Mouse (Mus musculus) embryonic stem cell, embryonic (primary cell): ENCODE data around the gene Dhrs4.

Source experiments
- CTCF ChIA-PET, 4 experiments: fragments of 300-600 bp in 2 of 4; fragments of 350-600 bp in 2 of 4; sonication (Branson Sonifier 250); formaldehyde crosslinking; loops; one replicate each; lab custom pipeline; 2022; ENCODE audit warnings: inconsistent platforms in 2 of 4; lab: Charles Lee
- POLR2A ChIA-PET, 4 experiments: fragments of 300-600 bp in 2 of 4; fragments of 350-600 bp in 2 of 4; sonication (Branson Sonifier 250); formaldehyde crosslinking; loops; one replicate each; lab custom pipeline; 2022; ENCODE audit warnings: antibody characterized with exemption in 4 of 4, inconsistent platforms in 1 of 4; lab: Charles Lee

Gene Dhrs4

DNA sequence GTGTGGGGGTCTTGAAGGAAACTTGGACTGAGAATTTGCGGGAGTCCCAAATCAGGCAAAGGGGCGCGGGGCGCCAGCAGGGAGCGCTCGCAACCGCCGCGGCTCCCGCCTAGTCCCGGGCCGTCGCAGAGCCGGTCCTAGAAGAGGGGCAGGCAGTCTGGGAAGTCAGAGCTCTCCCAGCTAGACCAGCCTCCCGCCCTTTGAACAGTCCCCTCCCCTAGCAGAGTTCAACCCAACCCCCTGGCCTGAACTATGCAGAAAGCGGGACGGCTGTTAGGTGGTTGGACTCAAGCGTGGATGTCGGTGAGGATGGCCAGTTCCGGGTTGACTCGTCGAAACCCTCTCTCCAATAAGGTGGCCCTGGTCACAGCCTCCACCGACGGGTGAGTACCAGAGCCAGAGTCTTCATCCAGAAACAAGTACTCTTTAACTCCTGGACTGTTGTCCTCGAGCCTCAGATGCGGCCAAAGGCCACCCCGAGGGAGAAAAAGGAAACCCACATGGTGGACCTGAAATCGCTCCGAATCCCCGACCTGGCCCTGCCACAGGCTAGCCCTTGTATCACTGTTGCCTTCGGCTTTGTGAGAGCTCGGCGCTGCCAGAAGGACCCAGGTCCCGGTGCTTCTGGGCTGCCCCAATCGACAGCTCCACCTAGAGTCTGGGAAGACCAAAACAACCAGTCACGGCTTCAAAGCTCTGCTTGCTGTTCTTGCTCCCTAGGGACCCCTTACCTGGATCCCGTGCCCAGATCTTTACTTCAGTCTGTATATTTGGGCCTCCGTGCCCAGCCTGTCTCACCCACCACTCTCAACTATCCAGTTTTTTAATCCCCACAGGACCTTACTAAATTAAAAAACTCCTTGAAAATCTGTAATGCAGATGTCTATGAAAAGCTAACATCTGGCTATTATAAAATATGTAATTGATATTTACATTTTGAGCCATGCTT is at the start of gene Dhrs4:
Gene Dhrs4, plus strand, starts transcription at position 108 of the 949 bp plus-strand sequence.
- POLR2A ChIA-PET, result interaction anchor here (0.5 to 3.4 kb wide), 53 partner anchors 8 to 507 kb away, joined by 3 to 25 read pairs (median 4); partner anchors contain the start of genes Carmil3 (in 3 of the 4), Pck2 (in 3 of the 4), Nrl (in 2 of the 4) and A730061H03Rik (in 1 of the 4)
- CTCF ChIA-PET, result interaction anchor here (0.5 to 2.9 kb wide), 83 partner anchors 8 to 693 kb away, joined by 3 to 37 read pairs (median 4); partner anchors contain the start of genes Carmil3 (in 3 of the 4), Pck2 (in 2 of the 4), Rnf31 (in 2 of the 4) and A730061H03Rik (in 1 of the 4)

DNA sequence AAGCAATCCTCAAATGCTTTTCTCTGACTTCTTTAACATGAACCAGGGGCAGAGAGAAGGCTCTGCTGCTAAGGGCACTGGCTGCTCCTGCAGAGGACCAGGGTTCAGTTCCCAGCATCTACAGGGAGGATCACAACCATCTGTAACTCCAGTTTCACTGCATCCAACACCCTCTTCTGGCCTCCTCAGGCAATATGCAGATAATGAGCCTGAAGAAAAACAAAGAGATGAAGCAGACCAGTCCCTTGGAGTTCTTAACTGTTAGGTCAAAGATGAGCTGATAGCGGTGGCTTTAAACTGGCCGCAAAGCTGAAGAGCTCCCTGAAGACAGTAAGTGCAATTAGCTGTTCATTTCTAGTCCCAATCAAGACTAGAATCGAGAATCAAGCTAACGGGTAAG is 48.3 kb upstream of the Dhrs4 start:
- CTCF ChIA-PET, result interaction anchor here in 1 of 4 experiments (1.0 kb wide), 1 partner anchor 175 kb away, joined by 3 read pairs; no protein-coding TSS in a partner anchor
- POLR2A ChIA-PET, result no interaction called here

DNA sequence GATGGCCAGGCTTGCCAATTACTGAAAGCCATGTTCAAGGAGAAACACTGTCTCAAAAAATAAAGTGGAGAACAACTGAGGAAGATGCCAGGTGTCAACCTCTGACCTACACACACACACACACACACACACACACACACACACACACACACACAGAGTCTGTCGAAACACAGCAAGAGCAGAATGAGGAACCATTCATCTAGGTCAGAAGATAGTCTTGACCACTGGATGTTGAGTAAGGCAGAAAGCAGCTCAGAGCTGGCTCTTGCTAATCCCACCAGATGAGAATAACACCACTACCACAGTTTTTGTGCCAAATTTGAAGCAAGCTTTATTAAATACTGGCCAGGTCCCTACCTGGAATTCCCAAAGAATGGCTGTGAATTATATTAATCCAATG is 45.5 kb upstream of the Dhrs4 start:
- CTCF ChIA-PET, result interaction anchor here in 2 of 4 experiments (0.8 to 1.1 kb wide), 2 partner anchors 308 to 311 kb away, joined by 3 read pairs; no protein-coding TSS in a partner anchor
- POLR2A ChIA-PET, result interaction anchor here in 1 of 4 experiments (0.5 kb wide), 1 partner anchor 59 kb away, joined by 3 read pairs; no protein-coding TSS in a partner anchor

GRCm38 (mm10) chr14:55434825-55435224 is 43.7 kb upstream of the Dhrs4 start:
- ChIA-PET CTCF (interaction anchor here in 1 of 4 experiments (0.7 kb wide), 1 partner anchor 387 kb away, joined by 3 read pairs; no protein-coding TSS in a partner anchor), POLR2A (interaction anchor here in 1 of 4 experiments (0.7 kb wide), 1 partner anchor 111 kb away, joined by 3 read pairs; no protein-coding TSS in a partner anchor)

- POLR2A ChIA-PET, result no interaction called here
- CTCF ChIA-PET, result interaction anchor here in 2 of 4 experiments (0.8 to 2.4 kb wide), 3 partner anchors 166 to 315 kb away, joined by 3 to 7 read pairs (median 4); no protein-coding TSS in a partner anchor
Observed at GRCm38 (mm10) chr14:55437118-55437517, 41.4 kb upstream of the Dhrs4 start.

GRCm38 (mm10) chr14:55438193-55438784 is 40.3 kb upstream of the Dhrs4 start:
- ChIA-PET POLR2A (no interaction called here), CTCF (interaction anchor here in 2 of 4 experiments (1.4 to 1.6 kb wide), 3 partner anchors 167 to 316 kb away, joined by 4 to 10 read pairs (median 5); no protein-coding TSS in a partner anchor)

GRCm38 (mm10) chr14:55457693-55458092 is 20.9 kb upstream of the Dhrs4 start:
- ChIA-PET CTCF (interaction anchor here (0.6 to 1.6 kb wide), 14 partner anchors 21 to 1229 kb away, joined by 3 to 11 read pairs (median 4); no protein-coding TSS in a partner anchor), POLR2A (no interaction called here)

DNA sequence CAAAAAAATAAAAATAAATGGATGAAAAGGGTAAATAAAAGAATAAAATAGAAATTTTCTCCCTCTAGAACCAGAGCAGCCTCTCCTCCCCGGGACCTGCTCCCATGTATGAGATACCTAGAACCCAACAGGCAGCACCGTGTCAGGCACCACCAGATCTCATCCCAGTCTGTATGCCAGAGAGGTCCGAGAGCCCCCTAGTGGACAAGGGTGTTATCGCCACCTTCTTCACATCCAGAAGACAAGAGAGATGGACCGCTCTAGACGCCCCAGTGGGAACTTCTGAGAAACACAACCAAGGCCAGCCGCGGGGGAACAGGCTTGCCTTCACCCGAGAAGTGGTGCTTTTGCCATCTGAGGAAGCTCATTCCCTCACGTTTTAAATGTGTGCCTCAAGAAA is 20.3 kb upstream of the Dhrs4 start:
- ChIA-PET CTCF (interaction anchor here in 2 of 4 experiments (0.6 to 1.6 kb wide), 4 partner anchors 20 to 337 kb away, joined by 3 to 10 read pairs (median 6); partner anchors contain the start of gene Dhrs4 (in 1 of the 2)), POLR2A (interaction anchor here in 2 of 4 experiments (0.7 to 2.9 kb wide), 3 partner anchors 21 to 132 kb away, joined by 3 to 11 read pairs (median 3); partner anchors contain the start of gene Dhrs4 (in 1 of the 2))

DNA sequence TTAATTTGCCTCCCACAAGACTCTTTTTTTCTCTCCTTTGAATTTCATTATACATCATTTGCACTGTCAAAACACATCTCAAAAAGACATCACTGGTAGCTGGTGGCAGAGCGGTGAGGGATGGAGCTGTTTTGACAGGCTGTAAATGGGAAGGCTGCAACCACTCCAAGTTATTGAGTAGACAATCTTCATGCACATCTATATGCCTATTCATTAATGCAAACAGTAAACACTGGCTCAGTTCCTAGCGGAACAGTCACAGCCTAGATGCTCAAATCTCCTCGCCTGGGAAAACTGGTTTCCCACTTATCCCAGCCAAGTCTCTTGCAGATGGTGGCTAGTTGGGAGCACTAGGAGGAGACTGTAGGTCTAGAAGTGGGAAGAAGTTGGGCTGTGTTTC is 19.8 kb upstream of the Dhrs4 start:
- ChIA-PET POLR2A (interaction anchor here in 2 of 4 experiments (0.6 to 2.9 kb wide), 7 partner anchors 20 to 180 kb away, joined by 3 to 11 read pairs (median 3); partner anchors contain the start of gene Dhrs4 (in 1 of the 2)), CTCF (interaction anchor here in 3 of 4 experiments (0.6 to 1.6 kb wide), 6 partner anchors 20 to 337 kb away, joined by 3 to 10 read pairs (median 4); partner anchors contain the start of gene Dhrs4 (in 1 of the 3))

GRCm38 (mm10) chr14:55459796-55460195 is 18.8 kb upstream of the Dhrs4 start:
- ChIA-PET POLR2A (interaction anchor here in 3 of 4 experiments (0.6 to 2.9 kb wide), 7 partner anchors 8 to 858 kb away, joined by 3 to 11 read pairs (median 4); partner anchors contain the start of gene Dhrs4 (in 2 of the 3)), CTCF (interaction anchor here (0.6 to 1.9 kb wide), 13 partner anchors 19 to 341 kb away, joined by 3 to 10 read pairs (median 4); partner anchors contain the start of genes Dhrs4 (in 2 of the 4) and Carmil3 (in 1 of the 4))

DNA sequence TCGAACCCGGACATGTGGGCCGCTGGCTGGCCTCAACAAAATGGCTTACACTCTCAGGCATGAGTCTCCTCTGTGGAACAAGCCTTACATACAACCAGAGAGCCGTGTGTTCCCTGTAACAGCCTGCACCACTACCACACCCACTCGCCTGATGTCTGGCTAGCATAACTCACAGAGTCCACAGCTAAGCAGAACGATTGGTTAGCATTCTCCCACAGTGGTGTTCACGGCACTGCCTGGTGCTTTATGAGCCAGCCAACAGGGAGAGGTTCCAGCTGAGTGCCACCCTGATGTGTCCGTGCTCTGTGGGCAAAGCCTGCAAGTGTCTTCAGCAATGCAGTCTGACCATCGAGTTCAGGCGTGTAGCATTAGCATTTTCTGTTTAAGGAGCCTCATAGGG is 18.3 kb upstream of the Dhrs4 start:
- ChIA-PET POLR2A (interaction anchor here in 3 of 4 experiments (0.6 to 2.9 kb wide), 8 partner anchors 8 to 225 kb away, joined by 3 to 11 read pairs (median 4); partner anchors contain the start of gene Dhrs4 (in 3 of the 3)), CTCF (interaction anchor here (0.6 to 1.9 kb wide), 8 partner anchors 18 to 341 kb away, joined by 3 to 6 read pairs (median 4); partner anchors contain the start of genes Carmil3 (in 1 of the 4) and Dhrs4 (in 1 of the 4))

DNA sequence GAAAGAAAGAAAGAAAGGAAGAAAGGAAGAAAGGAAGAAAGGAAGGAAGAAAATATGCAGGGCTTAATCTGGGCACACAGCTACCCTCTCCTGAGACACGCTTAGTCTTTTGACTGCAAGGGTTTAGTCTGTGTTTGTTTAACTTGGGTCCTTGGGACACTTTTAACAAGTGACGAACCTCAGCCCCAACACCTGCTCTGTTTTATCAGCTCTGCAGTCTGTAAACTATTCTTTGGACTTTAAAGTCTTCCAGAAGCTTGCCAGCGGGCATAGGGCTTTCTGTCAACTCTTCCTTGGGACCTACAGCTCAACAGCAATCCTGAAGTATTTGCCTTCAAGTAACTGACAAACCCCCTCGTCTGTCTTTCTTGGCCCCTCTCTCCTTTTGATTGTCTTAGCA is 16.8 kb upstream of the Dhrs4 start:
- ChIA-PET POLR2A (no interaction called here), CTCF (interaction anchor here in 2 of 4 experiments (0.6 to 1.1 kb wide), 2 partner anchors 17 to 290 kb away, joined by 4 to 6 read pairs; partner anchors contain the start of gene Dhrs4 (in 1 of the 2))

GRCm38 (mm10) chr14:55466481-55466880 is 12.1 kb upstream of the Dhrs4 start:
- ChIA-PET CTCF (interaction anchor here in 3 of 4 experiments (0.6 to 1.2 kb wide), 3 partner anchors 13 to 353 kb away, joined by 3 to 5 read pairs (median 3); partner anchors contain the start of gene Dhrs4 (in 2 of the 3)), POLR2A (interaction anchor here in 2 of 4 experiments (1.0 to 1.2 kb wide), 2 partner anchors 12 to 24 kb away, joined by 3 to 5 read pairs; partner anchors contain the start of genes Carmil3 (in 1 of the 2) and Dhrs4 (in 1 of the 2))

- ChIA-PET POLR2A (interaction anchor here in 1 of 4 experiments (0.6 kb wide), 1 partner anchor 72 kb away, joined by 3 read pairs; no protein-coding TSS in a partner anchor), CTCF (interaction anchor here in 3 of 4 experiments (0.6 to 1.2 kb wide), 2 partner anchors 12 to 354 kb away, joined by 3 to 5 read pairs (median 3); partner anchors contain the start of gene Dhrs4 (in 2 of the 3))
Observed at GRCm38 (mm10) chr14:55467108-55467507, 11.4 kb upstream of the Dhrs4 start.

GRCm38 (mm10) chr14:55468301-55468741 is 10.2 kb upstream of the Dhrs4 start:
- ChIA-PET POLR2A (interaction anchor here in 3 of 4 experiments (1.2 to 2.5 kb wide), 4 partner anchors 9 to 11 kb away, joined by 4 to 10 read pairs (median 6); partner anchors contain the start of gene Dhrs4 (in 3 of the 3)), CTCF (interaction anchor here in 3 of 4 experiments (1.0 to 3.6 kb wide), 4 partner anchors 10 to 254 kb away, joined by 3 to 13 read pairs (median 4); partner anchors contain the start of gene Dhrs4 (in 2 of the 3))

- CTCF ChIA-PET, result interaction anchor here in 1 of 4 experiments (3.6 kb wide), 1 partner anchor 9 kb away, joined by 13 read pairs; the partner anchor contains the start of gene Dhrs4
- POLR2A ChIA-PET, result interaction anchor here in 3 of 4 experiments (0.9 to 2.5 kb wide), 4 partner anchors 8 to 10 kb away, joined by 3 to 10 read pairs (median 4); partner anchors contain the start of gene Dhrs4 (in 3 of the 3)
Observed at GRCm38 (mm10) chr14:55469041-55469440, 9.5 kb upstream of the Dhrs4 start.
